Mouse (Mus musculus) liver, postnatal 0 days (tissue): ENCODE measurements at regions not wholly inside any gene's neighbourhood (a gene's known extent, or its start where the extent isn't known, plus 50 kb on each side); places are given as distances from the start of the nearest gene placed in this dataset.

Experiments used
- ATAC-seq: fragments of 200-750 bp; cut with Nextera tagmentation; 2 replicates; pipeline ENCODE4 v1.8.0; 2017; ENCODE audit warnings: mild to moderate bottlenecking, moderate library complexity
- DNase-seq: peaks from one replicate; pipeline ENCODE4 v3.0.0-alpha.2; 2016
- H3K27ac ChIP-seq: fragments of 300-500 bp; sonication (generic); 2 replicates; pipeline ENCODE4 v1.5.1; 2014; ENCODE audit warnings: antibody characterized with exemption, moderate library complexity, mild to moderate bottlenecking, low read depth
- H3K27me3 ChIP-seq: fragments of 300-500 bp; sonication (generic); 2 replicates; pipeline ENCODE4 v1.6.1; 2014; ENCODE audit warnings: low read length, control low read depth, mixed read lengths; ENCODE audit not compliant: insufficient read depth
- H3K36me3 ChIP-seq: fragments of 300-500 bp; sonication (generic); replicated peaks from 2 replicates; pipeline ENCODE4 v1.6.1; 2014; ENCODE audit warnings: mild to moderate bottlenecking, control low read depth, low read length, moderate library complexity, mixed read lengths; ENCODE audit not compliant: insufficient read depth
- H3K4me1 ChIP-seq: fragments of 300-500 bp; sonication (generic); 2 replicates; pipeline ENCODE4 v1.6.1; 2014; ENCODE audit warnings: antibody characterized with exemption, mild to moderate bottlenecking, control low read depth; ENCODE audit not compliant: insufficient read depth
- H3K4me2 ChIP-seq: fragments of 300-500 bp; sonication (generic); 2 replicates; pipeline ENCODE4 v1.6.1; 2014; ENCODE audit warnings: low read depth, mild to moderate bottlenecking, low read length, moderate library complexity, mixed read lengths
- H3K4me3 ChIP-seq: fragments of 300-500 bp; sonication (generic); 2 replicates; pipeline ENCODE4 v1.5.1; 2014; ENCODE audit warnings: low read depth, low read length
- H3K9ac ChIP-seq: fragments of 300-500 bp; sonication (generic); replicated peaks from 2 replicates; pipeline ENCODE4 v1.6.1; 2014; ENCODE audit warnings: mild to moderate bottlenecking, moderate library complexity
- H3K9me3 ChIP-seq: fragments of 300-500 bp; sonication (generic); 2 replicates; pipeline ENCODE4 v1.6.1; 2016; ENCODE audit warnings: mild to moderate bottlenecking, control low read depth, low read length, mixed read lengths
- CTCF ChIP-seq: sonication (generic); IDR thresholded peaks from 2 replicates; pipeline ENCODE4 v1.5.1; 2016; ENCODE audit warnings: antibody characterized with exemption, low read depth
- EP300 ChIP-seq: IDR thresholded peaks from 2 replicates; pipeline ENCODE4 v1.6.1; 2016; ENCODE audit warnings: antibody characterized with exemption, low read depth, mild to moderate bottlenecking
- WGBS: fragments of 180-500 bp; shearing (Covaris S2); extraction: QIAGEN DNeasy Blood & Tissue Kit; methylation state at CpG from one replicate; pipeline ENCODE4 v1.1.7; 2014; ENCODE audit not compliant: insufficient replicate concordance; 5-methylcytosine and 5-hydroxymethylcytosine counted together

DNA sequence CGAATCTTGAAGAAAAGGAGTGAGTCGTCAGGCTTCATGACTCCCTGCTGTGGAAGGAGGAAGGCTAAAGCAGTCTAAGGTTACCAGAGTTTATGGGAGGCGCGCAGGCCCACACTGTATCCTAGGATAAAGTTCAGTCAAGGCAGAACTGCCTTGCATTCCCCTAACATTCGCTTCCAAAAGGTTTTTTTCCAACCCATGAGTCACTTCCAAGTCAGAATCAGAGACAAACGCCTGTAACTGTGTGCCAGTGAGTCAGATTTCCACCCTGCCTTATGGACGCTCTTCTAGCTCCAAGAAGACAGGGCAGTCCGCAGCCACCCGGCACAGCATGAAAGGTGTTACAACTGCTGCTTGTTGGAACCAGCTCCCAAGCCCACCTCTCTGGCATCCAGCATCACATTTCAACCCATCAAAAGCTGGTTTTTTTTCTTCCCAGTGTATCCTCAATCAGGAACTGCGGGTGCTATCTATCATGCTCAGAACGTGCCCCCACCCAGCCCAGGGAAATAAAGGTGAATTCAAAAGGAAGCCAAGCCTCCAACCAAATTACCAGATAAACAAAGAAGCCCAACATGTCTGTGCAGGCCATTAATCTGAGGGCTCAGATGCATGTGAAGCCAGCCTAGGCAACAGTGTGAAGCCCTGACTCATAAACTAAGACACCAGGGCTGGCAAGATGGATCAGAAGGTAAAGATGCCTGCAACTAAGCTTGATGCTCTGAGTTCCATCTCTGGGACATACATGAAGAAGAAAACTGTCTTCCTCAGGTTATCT, 138.2 kb upstream of the Tbl1xr1 start:
- no peak overlapping the region for H3K4me3 ChIP-seq
- H3K9me3 ChIP-seq, result no peaks in the 10 kb centered on the region
- H3K27ac ChIP-seq, result no peak overlapping the region
- ATAC-seq (no peak), DNase-seq (no peak)
- H3K9ac ChIP-seq, result no peak overlapping the region
- H3K36me3 ChIP-seq, result no peaks in the 10 kb centered on the region
- no peak overlapping the region for H3K4me2 ChIP-seq
- peaks cover 30% of the 10 kb centered on the region for H3K4me1 ChIP-seq
- WGBS, result 74% methylated on average over 11 of the region's 11 CpGs
- no peaks in the 10 kb centered on the region for H3K27me3 ChIP-seq
- TF ChIP-seq CTCF, result no peak
- no peak for TF ChIP-seq EP300

DNA sequence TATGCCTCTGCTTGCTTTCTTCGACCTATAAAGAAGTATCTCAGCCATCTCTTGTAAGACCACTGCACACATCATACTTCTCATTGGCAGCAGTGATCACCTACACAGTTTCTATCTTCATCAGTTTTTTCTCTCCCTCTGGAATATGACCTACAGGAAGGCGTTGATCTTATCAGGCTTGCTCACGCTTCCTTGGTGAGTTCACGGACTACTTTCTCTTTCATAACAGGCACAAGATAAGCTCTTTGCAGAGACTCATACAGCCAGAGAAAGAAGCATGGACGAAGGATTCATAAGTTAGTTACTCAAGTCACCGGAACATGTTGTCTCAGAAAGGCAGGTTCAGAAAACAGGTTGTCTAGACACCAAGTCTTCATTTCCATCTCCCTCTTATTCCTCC, 136.7 kb upstream of the Tbl1xr1 start:
- Histone ChIP-seq H3K4me1 (peaks cover 23% of the 10 kb centered on the region), H3K4me3 (no peak overlapping the region), H3K27me3 (no peaks in the 10 kb centered on the region), H3K9ac (no peak overlapping the region), H3K9me3 (no peaks in the 10 kb centered on the region), H3K27ac (no peak overlapping the region), H3K36me3 (no peaks in the 10 kb centered on the region), H3K4me2 (no peak overlapping the region)
- DNase-seq (no peak), ATAC-seq (no peak)
- TF ChIP-seq EP300 (no peak), CTCF (no peak)
- 52% methylated on average over 6 of the region's 6 CpGs for WGBS

DNA sequence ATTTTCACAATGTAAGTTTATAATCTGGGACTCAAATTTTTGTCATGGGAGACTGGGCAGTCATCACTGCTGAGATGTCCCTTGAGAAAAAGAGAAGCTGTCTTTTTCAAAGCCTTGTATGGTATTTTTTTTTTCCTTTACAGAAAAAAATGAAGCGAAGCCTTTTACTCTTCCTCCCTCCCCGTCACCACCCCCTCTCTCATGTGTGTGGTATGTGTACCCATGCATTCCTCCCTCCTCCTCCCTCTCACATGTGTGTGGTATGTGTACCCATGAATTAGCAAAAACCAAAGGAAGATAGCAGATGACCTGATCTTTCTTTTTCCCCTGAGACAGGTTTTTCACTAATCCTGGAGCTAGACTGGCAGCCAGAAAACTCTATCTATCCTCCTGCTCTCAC, 134.9 kb upstream of the Tbl1xr1 start:
- Histone ChIP-seq H3K27ac (no peak overlapping the region), H3K36me3 (no peaks in the 10 kb centered on the region), H3K9me3 (no peaks in the 10 kb centered on the region), H3K4me1 (peaks cover 15% of the 10 kb centered on the region), H3K4me2 (no peak overlapping the region), H3K27me3 (no peaks in the 10 kb centered on the region), H3K9ac (no peak overlapping the region), H3K4me3 (no peak overlapping the region)
- no peak for TF ChIP-seq CTCF
- TF ChIP-seq EP300, result no peak
- DNase-seq (no peak), ATAC-seq (no peak)
- WGBS, result 36% methylated on average over 2 of the region's 2 CpGs

GRCm38 (mm10) chr3:21942912-21943311, 133.5 kb upstream of the Tbl1xr1 start:
- no peak for ATAC-seq
- TF ChIP-seq CTCF, result no peak

GRCm38 (mm10) chr3:21945775-21946174, 130.7 kb upstream of the Tbl1xr1 start:
- Histone ChIP-seq H3K9me3 (no peaks in the 10 kb centered on the region), H3K9ac (no peak overlapping the region), H3K4me3 (no peak overlapping the region), H3K27me3 (no peaks in the 10 kb centered on the region), H3K27ac (no peak overlapping the region), H3K4me1 (no peaks in the 10 kb centered on the region), H3K36me3 (no peaks in the 10 kb centered on the region), H3K4me2 (no peak overlapping the region)
- DNase-seq (no peak), ATAC-seq (no peak)
- TF ChIP-seq EP300, result no peak
- TF ChIP-seq CTCF, result no peak
- whole genome bisulfite sequencing, result 65% methylated on average over 4 of the region's 4 CpGs

More at GRCm38 (mm10) chr3:21942912-21943311, 133.5 kb upstream of the Tbl1xr1 start:
- H3K4me3 ChIP-seq, result no peak overlapping the region
- H3K27ac ChIP-seq, result no peak overlapping the region
- no peak overlapping the region for H3K4me2 ChIP-seq
- no peaks in the 10 kb centered on the region for H3K36me3 ChIP-seq
- no peak for DNase-seq
- peaks cover 3% of the 10 kb centered on the region; the same call in 1 of the 2 replicates for H3K4me1 ChIP-seq
- H3K9me3 ChIP-seq, result no peaks in the 10 kb centered on the region
- H3K9ac ChIP-seq, result no peak overlapping the region
- 83% methylated on average over 1 of the region's 1 CpGs for WGBS
- H3K27me3 ChIP-seq, result no peaks in the 10 kb centered on the region

DNA sequence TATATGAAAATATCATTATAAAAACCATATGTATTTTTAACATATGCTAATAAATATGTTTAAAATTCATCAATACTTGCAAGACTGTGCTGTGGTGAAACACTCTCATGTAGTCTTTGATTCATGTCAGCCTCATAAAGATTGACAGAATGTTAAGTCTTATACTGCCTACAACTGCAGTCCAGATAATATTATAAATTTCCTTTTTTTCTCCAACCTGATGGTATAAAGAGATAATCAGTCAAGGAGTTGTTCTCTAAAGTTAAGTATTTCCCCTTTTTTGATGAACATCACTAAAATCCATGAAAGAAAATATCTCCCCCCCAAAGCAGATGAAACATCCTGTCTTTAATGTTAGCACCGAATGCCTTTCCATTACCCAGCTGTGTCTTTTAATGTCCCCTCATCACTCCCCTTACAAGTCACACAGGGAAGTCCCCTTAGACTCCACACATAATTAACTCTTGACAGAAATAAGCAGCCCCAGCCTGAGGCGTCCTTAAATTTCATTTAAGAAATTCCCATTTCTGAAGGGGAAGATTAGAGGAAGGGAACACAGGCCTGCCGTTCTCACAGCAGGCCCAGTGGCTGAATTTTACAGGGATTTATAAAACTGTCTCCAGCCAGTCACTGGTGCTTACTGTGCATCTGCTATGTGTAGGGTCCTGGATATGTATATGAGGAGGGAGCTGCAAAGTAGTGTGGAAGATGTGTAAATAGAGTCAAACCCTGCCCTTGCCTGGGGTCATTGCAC, 129.0 kb upstream of the Tbl1xr1 start:
- DNase-seq (no peak), ATAC-seq (no peak)
- Histone ChIP-seq H3K36me3 (no peaks in the 10 kb centered on the region), H3K9ac (no peak overlapping the region), H3K4me3 (no peak overlapping the region), H3K4me1 (peaks cover 5% of the 10 kb centered on the region; the same call in 1 of the 2 replicates), H3K4me2 (no peak overlapping the region), H3K9me3 (no peaks in the 10 kb centered on the region), H3K27ac (no peak overlapping the region), H3K27me3 (no peaks in the 10 kb centered on the region)
- TF ChIP-seq CTCF (no peak), EP300 (no peak)
- WGBS, result 53% methylated on average over 3 of the region's 3 CpGs
